Mouse (Mus musculus): ENCODE results near the gene Nfib.
"Not testable (repeated sequence)": the region's sequence is repeated elsewhere in the genome, so short reads cannot be mapped to it uniquely, and the experiment has no call there.

Gene Nfib

GRCm38 (mm10) chr4:82303362-82303900 is 402.1 kb downstream of the Nfib start:
- in situ Hi-C loops (cut with MboI, MseI) = no loop called here

GRCm38 (mm10) chr4:82302901-82303300 is 402.6 kb downstream of the Nfib start:
- in situ Hi-C loops (cut with MboI, MseI) = no loop called here

GRCm38 (mm10) chr4:82298606-82299005 is 406.9 kb downstream of the Nfib start:
- in situ Hi-C loops (cut with MboI, MseI) = no loop called here

GRCm38 (mm10) chr4:82297562-82297961 is 408.0 kb downstream of the Nfib start:
- in situ Hi-C loops (cut with MboI, MseI) = no loop called here

GRCm38 (mm10) chr4:82294066-82294465 is 411.5 kb downstream of the Nfib start:
- in situ Hi-C loops (cut with MboI, MseI) = no loop called here

- in situ Hi-C loops (cut with MboI, MseI) = no loop called here
Observed at GRCm38 (mm10) chr4:82291174-82291847, 414.2 kb downstream of the Nfib start.

- in situ Hi-C loops (cut with MboI, MseI) = no loop called here
Observed at GRCm38 (mm10) chr4:82290623-82291022, 414.9 kb downstream of the Nfib start.

GRCm38 (mm10) chr4:82289596-82289995 is 416.0 kb downstream of the Nfib start:
- in situ Hi-C loops (cut with MboI, MseI) = loop anchor here (10.0 kb wide), 1 partner anchor 1075 kb away; no protein-coding TSS in a partner anchor

GRCm38 (mm10) chr4:82288138-82288537 is 417.4 kb downstream of the Nfib start:
- in situ Hi-C loops (cut with MboI, MseI) = loop anchor here (10.0 kb wide), 1 partner anchor 1073 kb away; no protein-coding TSS in a partner anchor

GRCm38 (mm10) chr4:82287454-82287853 is 418.1 kb downstream of the Nfib start:
- in situ Hi-C loops (cut with MboI, MseI) = loop anchor here (10.0 kb wide), 1 partner anchor 1073 kb away; no protein-coding TSS in a partner anchor

- in situ Hi-C loops (cut with MboI, MseI) = loop anchor here (10.0 kb wide), 1 partner anchor 1072 kb away; no protein-coding TSS in a partner anchor
Observed at GRCm38 (mm10) chr4:82286931-82287330, 418.6 kb downstream of the Nfib start.

GRCm38 (mm10) chr4:82283536-82283935 is 422.0 kb downstream of the Nfib start:
- in situ Hi-C loops (cut with MboI, MseI) = loop anchor here (10.0 kb wide), 1 partner anchor 1069 kb away; no protein-coding TSS in a partner anchor

- in situ Hi-C loops (cut with MboI, MseI) = loop anchor here (10.0 kb wide), 1 partner anchor 1601 kb away; no protein-coding TSS in a partner anchor
Observed at GRCm38 (mm10) chr4:82275996-82276395, 429.6 kb downstream of the Nfib start.

- in situ Hi-C loops (cut with MboI, MseI) = loop anchor here (10.0 kb wide), 1 partner anchor 1598 kb away; no protein-coding TSS in a partner anchor
Observed at GRCm38 (mm10) chr4:82273049-82273754, 432.3 kb downstream of the Nfib start.

- in situ Hi-C loops (cut with MboI, MseI) = loop anchor here (10.0 kb wide), 1 partner anchor 1597 kb away; no protein-coding TSS in a partner anchor
Observed at GRCm38 (mm10) chr4:82272099-82272498, 433.5 kb downstream of the Nfib start.

- in situ Hi-C loops (cut with MboI, MseI) = loop anchor here (10.0 kb wide), 1 partner anchor 1597 kb away; no protein-coding TSS in a partner anchor
Observed at GRCm38 (mm10) chr4:82271547-82271946, 434.0 kb downstream of the Nfib start.

- in situ Hi-C loops (cut with MboI, MseI) = no loop called here
Observed at GRCm38 (mm10) chr4:82267832-82268778, 437.4 kb downstream of the Nfib start.

GRCm38 (mm10) chr4:82266066-82266619 is 439.4 kb downstream of the Nfib start:
- in situ Hi-C loops (cut with MboI, MseI) = no loop called here

- in situ Hi-C loops (cut with MboI, MseI) = not testable (repeated sequence)
Observed at GRCm38 (mm10) chr4:82258545-82258944, 447.0 kb downstream of the Nfib start.

GRCm38 (mm10) chr4:82252054-82252453 is 453.5 kb downstream of the Nfib start:
- in situ Hi-C loops (cut with MboI, MseI) = no loop called here

GRCm38 (mm10) chr4:82250355-82250659 is 455.2 kb downstream of the Nfib start:
- in situ Hi-C loops (cut with MboI, MseI) = no loop called here
